Mouse (Mus musculus): ENCODE measurements around the gene Gm3376. TPM values are rescaled to one million over a fixed set of nuclear protein-coding genes. Genes with fewer than 3 reads are reported as not detected.
"Not testable (repeated sequence)": the region's sequence is repeated elsewhere in the genome, so short reads cannot be mapped to it uniquely, and the experiment has no call there.

Gene Gm3376
- total RNA-seq (2021): not detected
- long read RNA-seq, experiment 1: 0 reads
- long read RNA-seq, experiment 2: 0 reads

DNA sequence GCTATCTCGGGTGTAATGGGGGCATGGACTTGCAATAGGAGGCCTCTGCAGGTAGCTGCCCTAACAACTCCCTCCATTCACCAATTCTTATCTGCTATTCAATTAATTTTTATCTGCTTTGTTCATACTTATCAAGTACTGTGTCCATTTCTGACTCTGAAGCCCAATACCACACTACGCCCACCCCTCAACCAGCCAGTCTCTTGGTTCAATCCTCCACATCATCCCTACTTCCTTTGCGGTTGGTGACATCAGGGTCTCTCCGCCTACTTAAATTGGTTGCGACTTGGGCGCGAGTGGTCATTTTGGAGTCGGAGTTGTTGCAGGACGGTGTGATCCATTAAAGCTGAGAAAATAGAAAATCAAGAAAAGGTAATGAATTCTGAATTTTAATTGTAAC is at the start of gene Gm3376:
Gm3376 (plus strand) TSS at position 301 of the 400 bp plus-strand sequence.
- H3K4me3 ChIP-seq; DNase-seq; H3K27ac ChIP-seq; intact Hi-C loops (cut with DNase I): not testable (repeated sequence)

All from gastrocnemius, adult 2 months (tissue).